Mouse (Mus musculus) R1 (cell line): ENCODE data around the gene 2310022A10Rik.
"Not testable (repeated sequence)": the region's sequence is repeated elsewhere in the genome, so short reads cannot be mapped to it uniquely, and the experiment has no call there.

Source experiments
- DNase-seq: peaks from one replicate; pipeline ENCODE4 v3.0.0-alpha.2; 2018; ENCODE audit warnings: low read depth, low spot score

The 2310022A10Rik gene

DNA sequence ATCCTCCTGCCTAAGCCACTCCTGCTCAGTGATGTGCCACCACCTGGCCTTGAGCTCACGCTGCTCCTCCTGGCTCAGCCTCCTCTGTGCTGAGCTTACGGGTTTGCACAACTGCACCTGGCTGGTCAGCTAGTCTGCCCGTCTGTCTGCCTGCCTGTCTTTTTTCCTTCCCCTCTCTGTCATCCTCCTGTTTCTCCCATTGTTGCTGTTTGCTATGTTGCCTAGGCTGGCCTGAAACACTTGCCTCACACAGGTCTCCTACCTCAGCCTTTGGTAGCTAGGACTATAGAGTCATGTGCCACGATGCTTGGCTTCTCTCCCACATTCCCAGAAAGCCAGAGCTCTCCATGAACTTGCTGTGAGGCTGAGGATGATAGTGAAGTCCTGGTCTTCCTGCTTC lies 59.9 kb downstream of the 2310022A10Rik start:
- no peak for DNase-seq

DNA sequence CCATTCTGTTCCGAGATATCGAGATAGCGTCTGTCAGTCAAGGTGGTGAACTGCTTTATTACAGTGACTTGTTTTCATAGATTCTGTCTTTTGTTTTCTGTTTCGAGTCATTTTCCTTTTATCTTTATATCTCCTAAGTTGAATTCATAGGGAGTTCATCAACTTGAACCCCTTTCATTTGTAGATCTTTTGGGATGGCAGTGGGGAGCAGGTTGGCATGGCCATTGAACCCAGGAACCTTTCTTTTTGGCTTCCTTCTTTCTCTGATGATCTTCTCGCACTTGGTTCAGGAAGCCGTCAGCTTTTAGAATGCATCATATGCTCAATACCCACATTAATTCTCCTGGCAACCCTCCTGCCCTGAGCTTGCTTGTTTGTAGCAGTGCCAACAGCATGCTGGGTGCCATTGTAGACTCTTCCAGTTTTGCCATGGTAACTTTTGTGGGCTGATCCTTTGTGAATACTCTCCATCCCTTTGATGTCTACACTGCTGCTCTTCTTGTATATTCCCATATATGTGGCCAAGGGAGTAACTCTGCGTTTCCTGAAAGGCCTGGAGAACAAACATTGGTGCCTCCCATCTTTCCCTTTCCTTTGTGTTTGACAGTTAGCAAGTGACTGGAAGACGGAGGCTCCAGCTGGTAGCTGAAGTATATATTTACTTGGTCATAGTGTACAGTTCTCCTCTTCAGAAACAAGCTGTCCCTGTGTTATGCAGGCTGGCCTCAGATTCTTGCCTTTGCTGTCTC lies 60.9 kb downstream of the 2310022A10Rik start:
- DNase-seq: no peak

DNA sequence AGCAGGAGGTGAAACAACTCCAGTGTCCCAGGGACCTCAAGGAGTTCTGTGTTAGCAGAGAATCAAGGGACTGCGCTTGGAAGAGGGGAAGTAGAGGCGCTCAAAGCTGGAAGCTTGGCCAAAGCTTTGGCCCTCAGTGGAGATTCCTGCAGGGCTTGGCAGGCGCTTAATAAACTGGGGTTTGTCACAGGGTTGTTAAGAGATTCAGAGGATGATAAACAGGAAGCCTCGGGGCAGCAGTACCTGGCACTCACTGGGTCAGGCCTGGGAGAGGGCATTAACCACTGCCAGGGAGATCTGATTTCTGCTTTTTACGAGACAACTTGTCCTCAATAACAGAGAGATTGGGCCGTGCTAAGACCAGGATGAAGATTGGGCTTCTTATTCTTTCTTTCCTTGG lies 68.0 kb downstream of the 2310022A10Rik start:
- DNase-seq: no peak

DNA sequence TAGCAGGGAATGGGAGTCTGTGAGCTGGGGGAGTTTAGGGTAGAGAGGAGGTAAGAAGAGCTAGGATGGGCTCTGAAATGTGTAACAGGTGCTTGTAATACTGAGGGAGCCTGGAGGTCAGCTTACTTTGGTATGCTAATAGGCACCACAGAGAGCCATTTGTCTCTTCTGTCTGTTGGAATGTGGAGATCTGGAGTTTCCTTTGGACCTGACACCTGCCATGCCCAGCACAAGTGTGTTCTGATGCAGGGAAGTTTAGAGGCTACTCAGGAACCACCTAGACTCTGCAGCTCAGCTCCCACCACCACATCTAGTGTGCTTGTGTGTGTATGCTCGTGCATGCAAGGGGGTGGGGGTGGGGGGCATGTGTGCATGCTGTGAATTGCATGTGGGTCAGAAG lies 69.2 kb downstream of the 2310022A10Rik start:
- DNase-seq: peak; percentile 96

DNA sequence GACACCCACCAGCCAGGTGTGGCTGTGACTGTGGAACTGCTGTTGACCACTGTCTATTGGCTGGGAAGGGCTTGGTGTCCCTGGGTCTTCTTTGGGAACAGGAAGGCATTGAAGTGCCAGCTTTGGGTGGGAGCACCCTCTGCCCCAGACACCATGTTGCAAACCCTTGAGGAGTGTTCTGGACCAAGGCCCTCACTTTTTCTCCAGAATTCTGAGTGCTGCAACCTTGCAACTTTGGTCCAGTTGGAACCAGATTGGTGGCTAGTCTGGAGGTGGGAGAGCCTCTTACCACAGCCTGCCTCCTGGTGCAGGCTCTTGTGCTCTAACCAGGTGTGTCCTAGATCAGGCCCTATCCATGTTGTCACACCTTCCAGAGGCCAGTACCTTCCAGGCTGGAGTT lies 71.9 kb downstream of the 2310022A10Rik start:
- no peak for DNase-seq

DNA sequence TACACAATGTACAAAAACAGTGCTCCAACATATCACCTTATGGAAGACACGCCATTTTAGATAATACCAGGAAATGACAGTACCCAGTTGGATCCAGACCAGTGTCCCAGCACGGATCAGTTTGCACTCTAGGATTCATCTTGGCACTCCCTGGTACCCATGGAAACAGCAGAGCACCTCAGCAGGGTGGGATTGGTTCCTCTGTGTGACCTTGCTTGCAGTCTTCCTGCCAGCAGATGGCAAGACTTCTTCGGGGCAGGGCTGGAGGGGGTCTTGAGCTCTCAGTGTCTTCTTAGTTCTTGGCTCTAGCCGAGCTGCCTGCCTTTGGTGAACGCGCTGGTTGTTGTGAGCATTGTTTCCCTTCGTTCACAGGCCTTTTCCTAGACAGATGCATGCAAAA lies 74.7 kb downstream of the 2310022A10Rik start:
- DNase-seq: peak; percentile 61

DNA sequence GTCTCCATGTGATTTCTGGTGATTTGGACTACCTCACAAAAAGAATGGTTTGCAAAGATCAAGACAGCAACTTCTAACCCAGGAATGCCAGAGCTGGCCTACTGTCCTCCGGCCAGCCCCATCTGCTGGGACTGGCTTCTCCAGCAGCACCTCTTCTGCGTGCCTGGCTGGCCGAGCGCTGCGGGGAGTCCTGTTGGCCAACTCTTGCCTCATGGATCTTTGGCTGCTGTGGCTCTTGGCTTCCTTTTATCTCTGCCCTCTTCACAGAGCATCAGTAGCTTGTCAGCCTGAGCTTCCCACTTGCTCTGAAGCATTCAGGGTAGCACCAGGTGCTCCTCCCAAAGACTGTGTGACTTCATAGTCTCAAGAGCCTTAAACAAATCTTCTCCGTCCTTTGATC lies 75.2 kb downstream of the 2310022A10Rik start:
- no peak for DNase-seq

DNA sequence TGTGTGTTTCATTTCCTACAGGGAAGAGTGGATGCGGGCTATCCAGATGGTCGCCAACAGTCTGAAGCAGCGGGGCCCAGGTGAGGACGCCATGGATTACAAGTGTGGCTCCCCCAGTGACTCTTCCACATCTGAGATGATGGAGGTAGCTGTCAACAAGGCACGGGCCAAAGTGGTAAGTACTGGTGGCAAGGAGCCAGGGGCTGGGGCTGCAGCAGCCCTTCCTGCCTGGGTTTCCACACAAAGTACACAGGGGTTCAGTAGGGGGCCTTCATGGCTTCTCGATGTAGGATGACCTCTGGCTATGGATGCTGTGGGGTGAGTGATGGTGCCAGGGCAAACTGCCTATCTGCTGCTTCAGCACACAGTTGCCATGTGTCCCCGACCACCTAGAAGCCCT lies 75.8 kb downstream of the 2310022A10Rik start:
- DNase-seq: not testable (repeated sequence)

DNA sequence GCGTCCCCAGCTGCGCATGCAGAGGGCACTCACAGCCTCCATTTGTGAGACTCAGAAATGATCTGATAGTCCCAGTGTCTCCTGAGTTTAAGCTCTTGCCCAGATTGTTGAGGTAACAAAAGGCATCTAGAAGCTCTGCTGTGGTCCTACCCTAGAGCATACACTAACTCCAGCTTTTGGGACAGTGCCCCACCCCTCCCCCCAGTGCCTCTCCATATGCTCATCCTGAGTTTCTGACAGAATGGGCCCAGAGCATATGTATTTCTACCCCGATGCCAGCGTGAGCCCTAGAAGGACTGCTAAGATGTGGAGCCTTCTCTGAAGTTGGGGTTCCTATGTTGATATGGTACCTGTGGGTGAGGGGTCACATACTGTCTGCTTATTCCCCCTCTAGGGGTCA lies 78.4 kb downstream of the 2310022A10Rik start:
- no peak for DNase-seq
